Mouse (Mus musculus) monocyte, adult 59 days (primary cell): Measurements from ENCODE around the gene Nod1. TPM values are rescaled to one million over a fixed set of nuclear protein-coding genes. Genes with fewer than 3 reads are reported as not detected.

Experiments used
- total RNA-seq, 2 experiments: library from RNA; stranded (reverse); gene quantifications; one replicate each; pipeline ENCODE4 v1.2.4; 2023

The Nod1 gene
- total RNA-seq: 100 to 1,000 TPM; 141 to 157 TPM

DNA sequence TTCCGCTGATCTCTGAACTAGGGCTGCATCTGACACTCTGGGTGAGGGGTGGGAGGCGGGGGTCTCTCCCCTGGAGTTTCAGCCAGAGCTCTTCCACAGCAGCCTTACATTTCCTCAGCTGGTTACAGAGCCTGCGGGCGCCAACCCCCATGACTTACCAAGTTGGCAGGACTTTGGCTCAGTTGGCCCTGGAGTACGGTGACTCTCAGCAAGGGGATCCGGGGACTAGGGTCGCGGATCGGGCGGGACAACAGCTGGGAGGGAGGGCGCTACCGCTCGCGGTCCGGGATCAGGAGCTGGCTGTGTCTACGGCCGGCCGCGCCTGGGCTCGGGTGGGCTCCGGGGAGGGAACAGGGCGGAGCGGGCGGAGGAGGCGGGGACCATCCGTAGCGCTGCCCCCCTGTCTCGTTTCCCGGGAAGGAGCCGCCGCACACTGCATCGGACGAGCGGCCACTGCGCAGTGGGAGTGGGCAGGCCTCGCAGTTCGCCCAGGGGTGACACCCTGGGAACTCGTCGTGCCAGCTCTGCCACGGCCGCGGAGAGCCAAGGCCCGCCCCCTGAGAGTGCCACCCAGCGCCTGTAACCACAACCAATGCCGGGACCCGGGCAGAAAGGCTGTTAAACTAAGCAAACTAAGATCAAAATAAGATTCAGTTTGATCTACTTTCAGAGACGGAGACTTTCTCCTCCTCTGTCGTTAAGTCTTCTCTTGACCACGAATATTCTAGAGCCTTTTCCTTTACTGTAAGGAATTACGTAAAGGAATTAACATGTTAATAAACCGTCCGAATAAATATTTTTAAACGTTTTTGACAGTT, at the start of gene Nod1:
Gene Nod1, minus strand, starts transcription at position 502 of the 818 bp plus-strand sequence.

DNA sequence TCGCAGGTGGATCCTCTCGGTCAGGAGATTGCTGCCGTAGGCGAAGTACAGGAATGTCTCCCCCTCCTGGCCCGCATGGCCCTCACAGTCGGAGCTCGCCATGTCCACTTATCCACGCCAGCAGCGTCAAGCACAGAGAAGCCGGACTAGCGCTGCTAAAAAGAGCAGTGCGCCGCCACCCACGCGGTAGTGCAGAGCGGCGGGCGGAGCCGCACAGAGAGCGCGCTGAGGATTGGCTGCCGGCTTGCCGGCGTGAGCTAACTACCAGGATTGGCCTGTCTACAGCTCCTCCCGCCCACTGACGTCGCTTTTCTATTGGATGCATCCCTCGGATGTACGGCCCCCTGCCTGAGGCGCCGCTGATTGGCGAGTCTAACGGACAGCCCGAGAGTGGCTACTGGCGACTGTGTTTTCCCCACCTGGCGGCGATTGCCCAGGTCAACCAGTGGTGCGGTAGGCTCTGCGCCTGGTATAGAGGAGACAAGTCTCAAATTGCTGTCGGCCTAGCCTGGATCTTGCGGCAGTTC, 20.4 kb upstream of the Nod1 start, which contains the start of gene Ggct:
Gene Ggct, minus strand, starts transcription at position 217 of the 527 bp plus-strand sequence.

Other genes with a start within 250 kb of the Nod1 start
- gene Znrf2, start 155.7 kb downstream of the Nod1 start, total RNA-seq: 10 to 100 TPM; 56.3 to 59.1 TPM
- gene Ggct, start 20.3 kb upstream of the Nod1 start, total RNA-seq: 10 to 100 TPM; 25.5 to 33.3 TPM
- gene Gars, start 65.4 kb upstream of the Nod1 start, total RNA-seq: 10 to 100 TPM; 60.5 to 61.5 TPM
- gene Crhr2, start 160.4 kb upstream of the Nod1 start, total RNA-seq: not detected
- not detected for gene Inmt, start 202.4 kb upstream of the Nod1 start, total RNA-seq
- 1 to 10 TPM; 1.0 to 1.9 TPM for gene Mindy4, start 230.8 kb upstream of the Nod1 start, total RNA-seq